Mouse (Mus musculus): ENCODE measurements at regions not wholly inside any gene's neighbourhood (a gene's known extent, or its start where the extent isn't known, plus 50 kb on each side); places are given as distances from the start of the nearest gene placed in this dataset.

- no peak overlapping the region for H3K9ac ChIP-seq (ENCODE audit: low read depth, low read length)
- no peak for TF ChIP-seq CTCF (IDR thresholded peaks at IDR 0.05; ENCODE audit: low read depth)
- peaks cover 12% of the 10 kb centered on the region; the same call in 1 of the 2 replicates for H3K27me3 ChIP-seq (ENCODE audit: insufficient read depth, low read length)
- no peaks in the 10 kb centered on the region for H3K36me3 ChIP-seq (ENCODE audit: insufficient read depth, low read length)
- ATAC-seq (replicated peaks; ENCODE audit: low FRiP score, low read depth) (0 out of 2 replicates have a peak, but pooled peaks have one; percentile 27), DNase-seq (ENCODE audit: low spot score) (no peak)
- H3K4me2 ChIP-seq (ENCODE audit: low read length) = no peak overlapping the region
- H3K4me1 ChIP-seq (replicated peaks; ENCODE audit: insufficient read depth, low read length) = no peaks in the 10 kb centered on the region
- WGBS = 82% methylated on average over 3 of the region's 3 CpGs
- no peaks in the 10 kb centered on the region for H3K9me3 ChIP-seq (replicated peaks; ENCODE audit: low read length)
- no peak overlapping the region for H3K27ac ChIP-seq
- no peak overlapping the region for H3K4me3 ChIP-seq (replicated peaks; ENCODE audit: low read depth, low read length)
Measured at GRCm38 (mm10) chr5:111542077-111542476, 124.9 kb downstream of the Mn1 start.

- no peaks in the 10 kb centered on the region for H3K36me3 ChIP-seq (ENCODE audit: insufficient read depth, low read length)
- H3K27ac ChIP-seq = no peak overlapping the region
- TF ChIP-seq CTCF (IDR thresholded peaks at IDR 0.05; ENCODE audit: low read depth) = no peak
- H3K9me3 ChIP-seq (replicated peaks; ENCODE audit: low read length) = no peaks in the 10 kb centered on the region
- peaks cover 13% of the 10 kb centered on the region; the same call in 1 of the 2 replicates for H3K27me3 ChIP-seq (ENCODE audit: insufficient read depth, low read length)
- WGBS = 80% methylated on average over 9 of the region's 9 CpGs
- H3K9ac ChIP-seq (ENCODE audit: low read depth, low read length) = no peak overlapping the region
- H3K4me1 ChIP-seq (replicated peaks; ENCODE audit: insufficient read depth, low read length) = no peaks in the 10 kb centered on the region
- no peak overlapping the region for H3K4me3 ChIP-seq (replicated peaks; ENCODE audit: low read depth, low read length)
- no peak for DNase-seq (ENCODE audit: low spot score)
- H3K4me2 ChIP-seq (ENCODE audit: low read length) = no peak overlapping the region
- ATAC-seq (replicated peaks; ENCODE audit: low FRiP score, low read depth) = no peak
Measured at GRCm38 (mm10) chr5:111543721-111544495, 126.7 kb downstream of the Mn1 start.

- 77% methylated on average over 16 of the region's 16 CpGs for WGBS
- Histone ChIP-seq H3K27ac (no peak overlapping the region), H3K9me3 (replicated peaks; ENCODE audit: low read length) (no peaks in the 10 kb centered on the region), H3K4me1 (replicated peaks; ENCODE audit: insufficient read depth, low read length) (peaks cover 3% of the 10 kb centered on the region; the same call in 1 of the 2 replicates), H3K9ac (ENCODE audit: low read depth, low read length) (no peak overlapping the region), H3K27me3 (ENCODE audit: insufficient read depth, low read length) (no peaks in the 10 kb centered on the region; the same call in 1 of the 2 replicates), H3K36me3 (ENCODE audit: insufficient read depth, low read length) (no peaks in the 10 kb centered on the region), H3K4me3 (replicated peaks; ENCODE audit: low read depth, low read length) (no peak overlapping the region), H3K4me2 (ENCODE audit: low read length) (no peak overlapping the region)
- peak; percentile 29; the same call in 1 of the 2 replicates for TF ChIP-seq CTCF (IDR thresholded peaks at IDR 0.05; ENCODE audit: low read depth)
- DNase-seq (ENCODE audit: low spot score) (no peak), ATAC-seq (replicated peaks; ENCODE audit: low FRiP score, low read depth) (no peak)
Measured at GRCm38 (mm10) chr5:111553471-111554382, 136.6 kb downstream of the Mn1 start.

GRCm38 (mm10) chr5:111554551-111555311 lies 137.6 kb downstream of the Mn1 start:
- H3K27ac ChIP-seq = no peak overlapping the region
- H3K27me3 ChIP-seq (ENCODE audit: insufficient read depth, low read length) = no peaks in the 10 kb centered on the region; the same call in 1 of the 2 replicates
- DNase-seq (ENCODE audit: low spot score) (no peak), ATAC-seq (replicated peaks; ENCODE audit: low FRiP score, low read depth) (0 out of 2 replicates have a peak, but pooled peaks have one; percentile 35)
- WGBS = 32% methylated on average over 24 of the region's 24 CpGs
- H3K4me3 ChIP-seq (replicated peaks; ENCODE audit: low read depth, low read length) = no peak overlapping the region
- H3K9me3 ChIP-seq (replicated peaks; ENCODE audit: low read length) = no peaks in the 10 kb centered on the region
- H3K4me1 ChIP-seq (replicated peaks; ENCODE audit: insufficient read depth, low read length) = peaks cover 3% of the 10 kb centered on the region; the same call in 1 of the 2 replicates
- H3K9ac ChIP-seq (ENCODE audit: low read depth, low read length) = no peak overlapping the region
- TF ChIP-seq CTCF (IDR thresholded peaks at IDR 0.05; ENCODE audit: low read depth) = no peak
- H3K4me2 ChIP-seq (ENCODE audit: low read length) = no peak overlapping the region
- H3K36me3 ChIP-seq (ENCODE audit: insufficient read depth, low read length) = no peaks in the 10 kb centered on the region

GRCm38 (mm10) chr5:111555312-111555957 lies 138.3 kb downstream of the Mn1 start:
- ATAC-seq (replicated peaks; ENCODE audit: low FRiP score, low read depth) = no peak
- H3K27me3 ChIP-seq (ENCODE audit: insufficient read depth, low read length) = no peaks in the 10 kb centered on the region; the same call in 1 of the 2 replicates
- H3K4me1 ChIP-seq (replicated peaks; ENCODE audit: insufficient read depth, low read length) = peaks cover 3% of the 10 kb centered on the region; the same call in 1 of the 2 replicates
- no peak overlapping the region for H3K27ac ChIP-seq
- H3K9ac ChIP-seq (ENCODE audit: low read depth, low read length) = no peak overlapping the region
- WGBS = 2% methylated on average over 4 of the region's 5 CpGs
- no peak overlapping the region for H3K4me3 ChIP-seq (replicated peaks; ENCODE audit: low read depth, low read length)
- H3K36me3 ChIP-seq (ENCODE audit: insufficient read depth, low read length) = no peaks in the 10 kb centered on the region
- no peaks in the 10 kb centered on the region for H3K9me3 ChIP-seq (replicated peaks; ENCODE audit: low read length)
- no peak overlapping the region for H3K4me2 ChIP-seq (ENCODE audit: low read length)
- no peak for TF ChIP-seq CTCF (IDR thresholded peaks at IDR 0.05; ENCODE audit: low read depth)
- DNase-seq (ENCODE audit: low spot score) = no peak
